Mouse (Mus musculus): ENCODE measurements at regions not wholly inside any gene's neighbourhood (a gene's known extent, or its start where the extent isn't known, plus 50 kb on each side); places are given as distances from the start of the nearest gene placed in this dataset.

- no peak for TF ChIP-seq POLR2A (IDR thresholded peaks at IDR 0.05; ENCODE audit: extremely low read depth, insufficient read depth, low read length)
- no peak for TF ChIP-seq CTCF (IDR thresholded peaks at IDR 0.05; ENCODE audit: low read depth, low read length)
Observed at GRCm38 (mm10) chr1:41028021-41028420, 222.6 kb downstream of the Tmem182 start.

Data from liver, adult 2 months (tissue).